Comparison of ENCODE assay signal across 32 mouse cellular contexts in genomic region chr12:88960817-88961216, GRCm38 (mm10).
A peak's percentile ranks its signal among the peaks of the same experiment; 100 is the strongest.
DNase-seq lines count a peak whose midpoint lies in the region; ATAC-seq and TF ChIP-seq lines count a peak whose summit lies in the region.
"Had no signal": no experiment of that assay in that cellular context is flagged by ENCODE, and none has a peak within 500 bp of the region (broad histone marks: within the 10 kb centered on the region; RNA-seq: fewer than 3 reads in every experiment).

No protein-coding gene starts in this region.

- H3K4me1 ChIP-seq in kidney, embryonic 16.5 days (ENCODE audit: insufficient read depth, low read length) = no peaks in the 10 kb centered on the region
- H3K4me1 ChIP-seq: embryonic facial prominence, embryonic 10.5 days; embryonic facial prominence, embryonic 15.5 days; forebrain, embryonic 12.5 days; hindbrain, embryonic 10.5 days; hindbrain, embryonic 15.5 days; kidney, embryonic 15.5 days; liver, embryonic 12.5 days; megakaryocyte, embryonic 14.5 days; midbrain, embryonic 12.5 days; neural tube, embryonic 13.5 days had no signal

- H3K4me2 ChIP-seq in kidney, embryonic 16.5 days (replicated peaks; ENCODE audit: low read depth, low read length) = no peak overlapping the region
- H3K4me2 ChIP-seq: embryonic facial prominence, embryonic 15.5 days; forebrain, embryonic 12.5 days; hindbrain, embryonic 15.5 days; kidney, embryonic 15.5 days; liver, embryonic 12.5 days; midbrain, embryonic 12.5 days; neural tube, embryonic 13.5 days had no signal

- 94% methylated on average over 1 of the region's 1 CpGs for WGBS in kidney, embryonic 16.5 days

- TF ChIP-seq CTCF in layer of hippocampus, adult 2 months (conservative IDR thresholded peaks at IDR 0.05) = no peak

- peak overlapping the region; percentile 54 for H3K27ac ChIP-seq in layer of hippocampus, adult 2 months
- H3K27ac ChIP-seq in kidney, embryonic 16.5 days (ENCODE audit: low read length) = no peak overlapping the region
- H3K27ac ChIP-seq: embryonic facial prominence, embryonic 10.5 days; embryonic facial prominence, embryonic 15.5 days; forebrain, embryonic 12.5 days; hindbrain, embryonic 10.5 days; hindbrain, embryonic 15.5 days; kidney, embryonic 15.5 days; liver, embryonic 12.5 days; midbrain, embryonic 12.5 days; neural tube, embryonic 13.5 days had no signal

- H3K9me3 ChIP-seq in kidney, embryonic 16.5 days (ENCODE audit: low read length) = no peaks in the 10 kb centered on the region
- H3K9me3 ChIP-seq: embryonic facial prominence, embryonic 10.5 days; embryonic facial prominence, embryonic 15.5 days; forebrain, embryonic 12.5 days; hindbrain, embryonic 10.5 days; hindbrain, embryonic 15.5 days; kidney, embryonic 15.5 days; liver, embryonic 12.5 days; midbrain, embryonic 12.5 days; neural tube, embryonic 13.5 days had no signal

- no peaks in the 10 kb centered on the region for H3K36me3 ChIP-seq in kidney, embryonic 16.5 days (ENCODE audit: insufficient read depth, low read length)
- H3K36me3 ChIP-seq: embryonic facial prominence, embryonic 10.5 days; embryonic facial prominence, embryonic 15.5 days; forebrain, embryonic 12.5 days; hindbrain, embryonic 10.5 days; hindbrain, embryonic 15.5 days; kidney, embryonic 15.5 days; liver, embryonic 12.5 days; midbrain, embryonic 12.5 days; neural tube, embryonic 13.5 days had no signal

- intact Hi-C loops in left cerebral cortex, postnatal 36 days (cut with DNase I) = no loop called here

- ATAC-seq in frontal cortex, adult (ENCODE audit: low TSS enrichment) = peak; percentile 89
- no peak for ATAC-seq in kidney, embryonic 16.5 days (ENCODE audit: low FRiP score, low TSS enrichment)
- ATAC-seq: activated CD4-positive, CD25-positive, alpha-beta regulatory T cell, adult 4 months; forebrain, postnatal 0 days; inflammation-experienced regulatory T-cells, adult 6 months; liver, embryonic 12.5 days; liver, postnatal 0 days had no signal

- DNase-seq in frontal cortex, postnatal 25 days (ENCODE audit: low spot score in 2 of 2) = no peak
- peak; percentile 49 to 60 for DNase-seq in layer of hippocampus, adult 2 months (ENCODE audit: low spot score in 2 of 2)
- no peak for DNase-seq in layer of hippocampus, adult 9-10 months (ENCODE audit: low spot score)
- peak; percentile 90 for DNase-seq in brain, adult 2 months (ENCODE audit: low read depth, low spot score)
- peak; percentile 30 to 63 for DNase-seq in left cerebral cortex, postnatal 36 days (ENCODE audit: low spot score in 2 of 2)
- no peak for DNase-seq in kidney, postnatal 10 days
- DNase-seq: adrenal gland, adult 2 months; adrenal gland, postnatal 36 days; cerebellum, adult 2 months; cerebellum, postnatal 14 days; forebrain, postnatal 0 days; gastrocnemius, postnatal 10 days; heart, postnatal 14 days; kidney, adult 11 months; kidney, postnatal 4 days; liver, postnatal 0 days; lung, postnatal 36 days had no signal

- H3K4me3 ChIP-seq in layer of hippocampus, adult 2 months = no peak overlapping the region
- H3K4me3 ChIP-seq in kidney, embryonic 16.5 days (ENCODE audit: low read length) = no peak overlapping the region
- H3K4me3 ChIP-seq: embryonic facial prominence, embryonic 10.5 days; embryonic facial prominence, embryonic 15.5 days; forebrain, embryonic 12.5 days; hindbrain, embryonic 10.5 days; hindbrain, embryonic 15.5 days; kidney, embryonic 15.5 days; liver, embryonic 12.5 days; megakaryocyte, embryonic 14.5 days; midbrain, embryonic 12.5 days; neural tube, embryonic 13.5 days had no signal

- H3K27me3 ChIP-seq in kidney, embryonic 16.5 days (ENCODE audit: insufficient read depth, low read length) = no peaks in the 10 kb centered on the region
- H3K27me3 ChIP-seq: CH12.LX; embryonic facial prominence, embryonic 15.5 days; forebrain, embryonic 12.5 days; hindbrain, embryonic 15.5 days; kidney, embryonic 15.5 days; liver, embryonic 12.5 days; megakaryocyte, embryonic 14.5 days; midbrain, embryonic 12.5 days; neural tube, embryonic 13.5 days had no signal

- no peak overlapping the region for H3K9ac ChIP-seq in kidney, embryonic 16.5 days (replicated peaks; ENCODE audit: low read length)
- H3K9ac ChIP-seq: embryonic facial prominence, embryonic 15.5 days; forebrain, embryonic 12.5 days; forebrain, postnatal 0 days; hindbrain, embryonic 15.5 days; kidney, embryonic 15.5 days; liver, embryonic 12.5 days; liver, postnatal 0 days; midbrain, embryonic 12.5 days; neural tube, embryonic 13.5 days had no signal

Comparison
In these comparisons a context has a peak if more than half of its experiments do, and no peak if none do; other contexts are left out.
1. DNase-seq: peak in layer of hippocampus, adult 2 months (2 of 2), brain, adult 2 months (single experiment) and left cerebral cortex, postnatal 36 days (2 of 2); none in frontal cortex, postnatal 25 days (0 of 2), layer of hippocampus, adult 9-10 months (single experiment) and kidney, postnatal 10 days (single experiment).